Mouse (Mus musculus): ENCODE data around the gene Glis1. TPM values are rescaled to one million over a fixed set of nuclear protein-coding genes. Genes with fewer than 3 reads are reported as not detected.

The Glis1 gene
- total and polyA plus RNA-seq, 2 experiments from 2014 or later: 0.43 to 1.6 TPM

GRCm38 (mm10) chr4:107467831-107468230 is 33.4 kb downstream of the Glis1 start:
- 86% methylated on average over 7 of the region's 7 CpGs for WGBS
- Histone ChIP-seq H3K27me3 (ENCODE audit: insufficient read depth, low read length) (no peaks in the 10 kb centered on the region), H3K4me3 (ENCODE audit: low read depth, low read length) (no peak overlapping the region), H3K4me1 (ENCODE audit: insufficient read depth) (no peaks in the 10 kb centered on the region), H3K9ac (no peak overlapping the region), H3K9me3 (ENCODE audit: low read length) (no peaks in the 10 kb centered on the region), H3K27ac (ENCODE audit: low read depth, low read length) (no peak overlapping the region), H3K36me3 (ENCODE audit: insufficient read depth) (no peaks in the 10 kb centered on the region), H3K4me2 (ENCODE audit: low read depth) (no peak overlapping the region)
- no peak for DNase-seq
- TF ChIP-seq CTCF (IDR thresholded peaks at IDR 0.05; ENCODE audit: low read depth): no peak
- no peak for ATAC-seq

GRCm38 (mm10) chr4:107468264-107468663 is 33.9 kb downstream of the Glis1 start:
- Histone ChIP-seq H3K27me3 (ENCODE audit: insufficient read depth, low read length) (no peaks in the 10 kb centered on the region), H3K9me3 (ENCODE audit: low read length) (no peaks in the 10 kb centered on the region), H3K9ac (no peak overlapping the region), H3K27ac (ENCODE audit: low read depth, low read length) (no peak overlapping the region), H3K4me2 (ENCODE audit: low read depth) (no peak overlapping the region), H3K36me3 (ENCODE audit: insufficient read depth) (no peaks in the 10 kb centered on the region), H3K4me3 (ENCODE audit: low read depth, low read length) (no peak overlapping the region), H3K4me1 (ENCODE audit: insufficient read depth) (no peaks in the 10 kb centered on the region)
- WGBS: 69% methylated on average over 13 of the region's 13 CpGs
- TF ChIP-seq CTCF (IDR thresholded peaks at IDR 0.05; ENCODE audit: low read depth): no peak
- no peak for ATAC-seq
- no peak for DNase-seq

- Histone ChIP-seq H3K27ac (ENCODE audit: low read depth, low read length) (no peak overlapping the region), H3K9ac (no peak overlapping the region), H3K4me3 (ENCODE audit: low read depth, low read length) (no peak overlapping the region), H3K4me1 (ENCODE audit: insufficient read depth) (no peaks in the 10 kb centered on the region), H3K9me3 (ENCODE audit: low read length) (no peaks in the 10 kb centered on the region), H3K4me2 (ENCODE audit: low read depth) (no peak overlapping the region), H3K36me3 (ENCODE audit: insufficient read depth) (no peaks in the 10 kb centered on the region), H3K27me3 (ENCODE audit: insufficient read depth, low read length) (no peaks in the 10 kb centered on the region)
- no peak for TF ChIP-seq CTCF (IDR thresholded peaks at IDR 0.05; ENCODE audit: low read depth)
- DNase-seq: no peak
- ATAC-seq: no peak
- WGBS: 81% methylated on average over 11 of the region's 11 CpGs
Observed at GRCm38 (mm10) chr4:107468768-107469167, 34.4 kb downstream of the Glis1 start.

GRCm38 (mm10) chr4:107476266-107476665 is 41.9 kb downstream of the Glis1 start:
- no peak for DNase-seq
- ATAC-seq: 0 out of 2 replicates have a peak, but pooled peaks have one; percentile 18
- Histone ChIP-seq H3K4me2 (ENCODE audit: low read depth) (no peak overlapping the region), H3K36me3 (ENCODE audit: insufficient read depth) (no peaks in the 10 kb centered on the region), H3K9ac (no peak overlapping the region), H3K27me3 (ENCODE audit: insufficient read depth, low read length) (no peaks in the 10 kb centered on the region), H3K9me3 (ENCODE audit: low read length) (no peaks in the 10 kb centered on the region), H3K4me1 (ENCODE audit: insufficient read depth) (no peaks in the 10 kb centered on the region), H3K4me3 (ENCODE audit: low read depth, low read length) (no peak overlapping the region), H3K27ac (ENCODE audit: low read depth, low read length) (no peak overlapping the region)
- 51% methylated on average over 11 of the region's 11 CpGs for WGBS
- no peak for TF ChIP-seq CTCF (IDR thresholded peaks at IDR 0.05; ENCODE audit: low read depth)

- H3K4me3 ChIP-seq (ENCODE audit: low read depth, low read length): no peak overlapping the region
- H3K4me2 ChIP-seq (ENCODE audit: low read depth): no peak overlapping the region
- no peaks in the 10 kb centered on the region for H3K4me1 ChIP-seq (ENCODE audit: insufficient read depth)
- no peak for TF ChIP-seq CTCF (IDR thresholded peaks at IDR 0.05; ENCODE audit: low read depth)
- 60% methylated on average over 5 of the region's 5 CpGs for WGBS
- H3K27me3 ChIP-seq (ENCODE audit: insufficient read depth, low read length): no peaks in the 10 kb centered on the region
- DNase-seq (no peak), ATAC-seq (no peak)
- H3K36me3 ChIP-seq (ENCODE audit: insufficient read depth): no peaks in the 10 kb centered on the region
- no peak overlapping the region for H3K27ac ChIP-seq (ENCODE audit: low read depth, low read length)
- no peak overlapping the region for H3K9ac ChIP-seq
- H3K9me3 ChIP-seq (ENCODE audit: low read length): no peaks in the 10 kb centered on the region
Observed at GRCm38 (mm10) chr4:107479015-107479414, 44.6 kb downstream of the Glis1 start.

- TF ChIP-seq CTCF (IDR thresholded peaks at IDR 0.05; ENCODE audit: low read depth): no peak
- H3K27me3 ChIP-seq (ENCODE audit: insufficient read depth, low read length): no peaks in the 10 kb centered on the region
- no peaks in the 10 kb centered on the region for H3K36me3 ChIP-seq (ENCODE audit: insufficient read depth)
- no peak for ATAC-seq
- H3K4me2 ChIP-seq (ENCODE audit: low read depth): no peak overlapping the region
- DNase-seq: no peak
- no peaks in the 10 kb centered on the region for H3K4me1 ChIP-seq (ENCODE audit: insufficient read depth)
- 83% methylated on average over 2 of the region's 2 CpGs for WGBS
- no peak overlapping the region for H3K27ac ChIP-seq (ENCODE audit: low read depth, low read length)
- no peak overlapping the region for H3K9ac ChIP-seq
- no peaks in the 10 kb centered on the region for H3K9me3 ChIP-seq (ENCODE audit: low read length)
- no peak overlapping the region for H3K4me3 ChIP-seq (ENCODE audit: low read depth, low read length)
Observed at GRCm38 (mm10) chr4:107482541-107482940, 48.1 kb downstream of the Glis1 start.

GRCm38 (mm10) chr4:107483556-107484220 is 49.3 kb downstream of the Glis1 start:
- DNase-seq: no peak
- H3K9ac ChIP-seq: no peak overlapping the region
- H3K9me3 ChIP-seq (ENCODE audit: low read length): no peaks in the 10 kb centered on the region
- no peak overlapping the region for H3K4me2 ChIP-seq (ENCODE audit: low read depth)
- WGBS: 86% methylated on average over 20 of the region's 20 CpGs
- H3K27ac ChIP-seq (ENCODE audit: low read depth, low read length): no peak overlapping the region
- no peak overlapping the region for H3K4me3 ChIP-seq (ENCODE audit: low read depth, low read length)
- no peaks in the 10 kb centered on the region for H3K36me3 ChIP-seq (ENCODE audit: insufficient read depth)
- no peaks in the 10 kb centered on the region for H3K4me1 ChIP-seq (ENCODE audit: insufficient read depth)
- TF ChIP-seq CTCF (IDR thresholded peaks at IDR 0.05; ENCODE audit: low read depth): no peak
- no peaks in the 10 kb centered on the region for H3K27me3 ChIP-seq (ENCODE audit: insufficient read depth, low read length)
- peak; percentile 20; the same call in 1 of the 2 replicates for ATAC-seq

Measured in forebrain, postnatal 0 days (tissue).